Mouse (Mus musculus): ENCODE data around the gene Tmem158.

- TF ChIP-seq CTCF (IDR thresholded peaks at IDR 0.05; ENCODE audit: borderline replicate concordance, insufficient read depth, low read length) (no peak), POLR2A (IDR thresholded peaks at IDR 0.05; ENCODE audit: low read depth, low read length) (no peak)
Observed at GRCm38 (mm10) chr9:123241191-123241590, 19.4 kb downstream of the Tmem158 start.
